Mouse (Mus musculus) urinary bladder, postnatal 4 days (tissue): Measurements from ENCODE around the gene Gm20708.
"Not testable (repeated sequence)": the region's sequence is repeated elsewhere in the genome, so short reads cannot be mapped to it uniquely, and the experiment has no call there.

ENCODE experiments used
- DNase-seq, 2 experiments: peaks; one replicate each; pipeline ENCODE4 v3.0.0; 2021 to 2022; ENCODE audit warnings: low spot score in 2 of 2

The Gm20708 gene

DNA sequence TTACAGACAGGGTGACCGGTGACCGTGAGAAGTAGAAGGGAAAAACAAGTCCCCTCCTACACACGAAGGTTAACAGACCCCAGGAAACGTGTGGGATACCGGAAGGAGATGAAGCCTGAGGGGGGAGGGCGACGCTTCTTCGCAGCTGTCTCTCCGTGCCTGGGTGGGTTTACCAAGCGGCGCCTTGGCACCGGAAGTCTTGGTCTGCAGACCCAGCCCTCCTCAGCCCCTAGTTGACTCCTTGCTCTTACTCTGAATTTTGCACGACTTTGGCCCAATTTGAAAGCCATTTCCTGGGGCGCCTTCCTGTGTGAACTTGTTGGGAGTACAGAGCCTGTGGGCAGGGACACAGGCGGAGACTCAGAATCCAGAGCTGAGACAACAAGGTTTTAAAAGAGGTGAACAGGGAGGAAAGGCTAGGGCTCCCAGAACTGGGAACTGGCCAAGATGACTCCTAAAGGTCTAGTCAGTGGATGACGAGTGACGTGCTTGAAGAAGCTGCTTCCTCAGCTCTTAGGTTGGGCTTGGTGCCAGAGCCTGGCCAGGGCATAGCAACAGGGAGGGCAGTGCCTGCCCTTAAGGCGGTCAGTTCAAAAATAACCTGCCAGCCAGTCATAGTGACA lies 28.2 kb upstream of the Gm20708 start:
- DNase-seq: peak in 1 of 2 experiments; percentile 56

DNA sequence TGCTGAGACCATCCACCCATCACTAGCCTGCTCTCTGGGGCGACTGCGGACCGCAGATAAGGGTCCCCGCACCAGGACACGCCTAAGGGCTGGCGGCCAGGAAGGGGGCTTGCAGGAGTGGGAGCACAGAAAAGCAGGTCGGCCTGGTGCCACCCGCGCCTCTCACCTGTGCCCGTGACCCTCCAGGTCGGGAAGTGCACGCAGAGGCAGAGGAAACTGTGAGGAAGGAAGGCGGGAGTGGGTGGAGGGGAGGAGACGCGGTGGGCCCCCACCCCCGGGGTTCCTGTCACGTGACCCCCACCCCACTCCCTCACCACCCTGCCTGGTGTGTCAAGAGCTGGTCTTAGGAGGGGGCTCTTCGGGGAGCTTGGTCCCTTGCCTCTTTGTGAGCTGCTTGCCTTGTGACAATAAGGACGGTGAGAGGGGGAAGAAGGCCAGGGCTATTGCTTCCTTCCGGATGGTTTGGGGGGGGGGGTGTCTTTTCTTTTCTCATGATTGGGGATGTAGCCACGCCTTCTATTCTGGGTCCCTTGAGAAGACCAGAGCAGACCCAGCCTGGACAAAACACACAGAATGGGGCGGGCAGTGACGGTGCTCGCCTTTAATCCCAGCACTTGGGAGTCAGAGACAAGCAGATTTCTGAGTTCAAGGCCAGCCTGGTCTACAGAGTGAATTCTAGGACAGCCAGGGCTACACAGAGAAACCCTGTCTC lies 27.3 kb upstream of the Gm20708 start, which contains the start of the genes Tmc8 and Tmc6:
Gene Tmc8, plus strand, starts transcription at position 84 of the 712 bp plus-strand sequence.
Gene Tmc6, minus strand, starts transcription at position 206 of the 712 bp plus-strand sequence.
- no peak for DNase-seq

DNA sequence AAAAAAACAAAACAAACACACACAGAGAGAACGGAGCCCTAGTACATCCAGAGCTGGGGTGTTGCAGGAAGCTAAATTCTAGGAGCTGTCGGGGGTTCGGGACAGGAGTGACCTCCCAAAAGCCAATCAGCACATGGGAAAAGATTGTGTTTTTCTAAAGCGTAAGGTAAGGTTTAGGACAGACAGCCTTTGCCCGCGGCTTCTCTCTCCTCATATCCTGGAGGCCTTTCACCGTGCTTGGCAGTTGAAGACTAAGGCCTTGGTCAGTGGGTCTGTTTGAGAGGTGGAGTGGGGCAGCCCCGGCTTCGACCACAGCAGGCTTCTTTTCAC lies 26.8 kb upstream of the Gm20708 start:
- no peak for DNase-seq

DNA sequence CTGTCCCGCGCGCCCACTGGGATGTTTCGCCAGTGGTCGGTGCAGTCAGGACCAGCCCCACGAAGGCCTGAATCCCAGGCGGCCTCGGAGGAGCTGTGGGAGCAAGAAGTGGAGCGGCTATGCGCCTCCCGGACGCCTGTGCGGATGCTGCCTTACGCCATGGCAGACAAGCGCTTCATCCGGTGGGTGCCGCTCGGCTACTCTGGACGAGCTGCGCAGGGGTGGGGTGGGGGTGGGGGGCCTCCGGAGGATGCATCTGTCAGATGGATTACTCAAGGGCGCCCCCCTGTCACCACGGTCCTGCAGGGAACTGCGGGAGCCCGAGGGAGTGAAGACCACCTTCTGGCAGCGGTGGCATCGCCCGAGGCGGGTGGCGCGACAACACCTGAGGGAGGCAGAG lies 26.4 kb upstream of the Gm20708 start:
- DNase-seq: peak in 1 of 2 experiments; percentile 43

GRCm38 (mm10) chr11:117783683-117784309 lies 25.7 kb upstream of the Gm20708 start:
- no peak for DNase-seq

GRCm38 (mm10) chr11:117786294-117786693 lies 23.2 kb upstream of the Gm20708 start:
- DNase-seq: no peak

DNA sequence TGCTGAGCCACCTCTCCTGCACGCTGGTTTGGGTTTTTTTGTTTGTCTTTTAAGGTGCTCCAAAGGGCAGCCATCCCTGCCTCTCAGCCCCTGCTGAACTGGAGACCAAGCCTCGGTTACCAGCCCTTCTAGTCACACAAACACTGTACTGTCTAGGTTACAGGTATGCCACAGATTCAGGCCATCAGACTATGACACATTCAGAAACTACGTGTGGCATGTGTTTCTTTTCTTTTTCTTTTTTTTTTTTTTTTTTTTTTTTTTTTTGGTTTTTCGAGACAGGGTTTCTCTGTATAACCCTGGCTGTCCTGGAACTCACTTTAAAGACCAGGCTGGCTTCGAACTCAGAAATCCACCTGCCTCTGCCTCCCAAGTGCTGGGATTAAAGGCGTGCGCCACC lies 21.0 kb upstream of the Gm20708 start:
- DNase-seq: not testable (repeated sequence)

DNA sequence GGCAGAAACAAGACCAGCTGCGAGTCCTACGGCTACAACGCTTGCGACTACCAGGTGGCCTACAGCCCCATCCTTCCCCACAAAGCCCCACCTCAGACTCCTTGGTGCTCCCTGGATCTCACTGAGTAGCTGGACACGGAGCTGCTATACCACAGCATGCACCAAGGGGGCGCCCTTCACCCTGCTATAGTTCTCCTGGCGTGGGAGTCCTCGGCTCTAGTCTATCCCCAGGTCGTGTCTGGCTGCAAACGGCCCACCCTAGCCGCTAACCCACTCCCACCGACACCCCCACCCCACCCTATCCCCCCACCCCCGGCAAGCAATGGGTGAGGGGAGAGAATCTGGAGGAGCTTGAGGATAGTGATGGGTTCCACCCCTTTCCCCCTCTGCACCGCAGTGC lies 19.2 kb upstream of the Gm20708 start:
- peak; percentile 65 to 78 for DNase-seq

- DNase-seq: peak in 1 of 2 experiments; percentile 61
Measured at GRCm38 (mm10) chr11:117790703-117791440, 18.6 kb upstream of the Gm20708 start.

- DNase-seq: no peak
Measured at GRCm38 (mm10) chr11:117791441-117791761, 18.1 kb upstream of the Gm20708 start.

- DNase-seq: peak in 1 of 2 experiments; percentile 64
Measured at GRCm38 (mm10) chr11:117792281-117792888, 17.1 kb upstream of the Gm20708 start.

GRCm38 (mm10) chr11:117794035-117794551 lies 15.4 kb upstream of the Gm20708 start:
- no peak for DNase-seq

- DNase-seq: no peak
Measured at GRCm38 (mm10) chr11:117796954-117797353, 12.5 kb upstream of the Gm20708 start.

GRCm38 (mm10) chr11:117797511-117798159 lies 11.8 kb upstream of the Gm20708 start, which contains the start of gene 6030468B19Rik:
Gene 6030468B19Rik (plus strand): TSS chr11:117797660.
- DNase-seq: no peak

- no peak for DNase-seq
Measured at GRCm38 (mm10) chr11:117798160-117798541, 11.3 kb upstream of the Gm20708 start.

DNA sequence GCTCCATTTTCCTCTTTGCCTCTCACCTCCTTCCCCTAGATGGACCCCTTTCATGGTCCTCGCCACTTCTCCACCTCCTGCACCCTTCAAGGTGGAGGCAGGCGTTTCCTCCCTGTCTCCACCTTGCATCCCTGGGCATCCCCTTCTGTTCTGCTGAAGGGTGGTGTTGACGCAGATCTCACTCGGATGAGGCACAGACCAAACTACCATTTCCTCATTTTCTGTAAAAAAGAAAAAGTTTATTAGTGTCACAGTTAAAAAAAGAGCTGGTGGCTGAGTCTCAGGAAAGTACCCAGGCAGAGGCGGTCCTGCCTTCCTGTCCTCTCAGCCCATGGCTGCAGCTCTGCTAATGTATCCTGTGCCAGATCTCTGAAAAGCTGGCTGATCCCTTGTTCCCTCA lies 10.3 kb upstream of the Gm20708 start:
- no peak for DNase-seq

DNA sequence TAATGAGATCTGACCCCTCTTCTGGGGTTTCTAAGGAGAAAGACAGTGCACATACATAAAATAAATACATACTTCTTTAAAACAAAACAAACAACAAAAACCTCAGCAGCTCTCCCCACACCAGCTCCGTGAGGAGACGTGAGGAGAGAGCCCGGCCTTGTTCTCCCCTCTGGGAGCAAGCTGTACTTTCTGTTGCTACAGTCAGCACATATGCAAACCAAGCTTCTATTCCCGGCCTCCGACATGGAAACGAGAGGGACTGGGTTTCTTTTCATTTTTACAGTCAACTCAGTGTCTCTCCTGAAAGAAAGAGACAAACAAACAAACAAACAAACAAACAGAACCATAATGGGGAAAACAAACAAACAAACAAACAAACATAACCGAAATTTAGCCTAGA lies 9.4 kb upstream of the Gm20708 start:
- DNase-seq: no peak

GRCm38 (mm10) chr11:117801650-117802049 lies 7.8 kb upstream of the Gm20708 start:
- no peak for DNase-seq

DNA sequence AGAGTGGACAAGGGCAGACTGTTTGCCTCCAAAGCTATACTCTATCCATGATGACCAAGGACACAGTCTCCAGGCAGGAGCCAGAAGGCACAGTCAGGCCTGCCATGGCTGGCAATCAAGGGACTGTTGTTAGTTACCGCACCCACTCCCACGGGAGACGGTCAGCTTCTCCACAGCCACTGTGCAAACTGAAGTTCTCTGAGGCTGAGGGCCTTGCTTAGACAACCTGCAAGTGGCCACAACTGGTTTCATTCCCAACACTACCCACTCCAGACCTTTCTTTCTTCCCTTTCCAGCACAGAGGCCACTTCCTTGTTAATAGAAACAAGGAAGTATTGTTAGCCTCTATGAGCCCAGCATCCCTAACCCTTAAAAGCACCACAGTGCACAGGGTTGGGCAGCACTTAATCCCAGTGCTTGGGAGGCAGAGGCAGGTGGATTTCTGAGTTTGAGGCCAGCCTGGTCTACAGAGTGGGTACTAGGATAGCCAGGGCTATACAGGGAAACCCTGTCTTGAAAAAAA lies 6.2 kb upstream of the Gm20708 start:
- DNase-seq: no peak

DNA sequence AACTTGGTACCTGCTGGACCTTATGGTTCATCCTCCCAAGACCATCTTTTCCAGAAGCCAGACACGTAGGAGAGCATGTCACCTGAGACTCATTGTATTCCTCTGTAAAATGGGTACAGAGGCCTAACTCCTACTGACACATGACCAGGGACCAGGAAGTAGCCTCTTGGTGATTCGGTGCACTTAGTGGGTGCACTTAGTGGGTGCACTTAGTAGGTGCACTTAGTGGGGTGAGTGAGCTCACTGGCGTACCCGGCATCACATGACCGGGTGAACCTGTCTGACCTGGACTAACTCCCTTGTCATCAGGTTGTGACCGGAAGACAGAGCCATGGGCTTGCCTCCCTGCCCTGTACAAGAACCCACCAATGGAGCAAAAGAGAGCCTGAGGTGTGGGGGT lies 2.7 kb upstream of the Gm20708 start:
- no peak for DNase-seq
